Mouse (Mus musculus) embryonic fibroblast, embryonic 13.5 days (primary cell): ENCODE results near the gene Trim67.

Experiments
- CTCF ChIP-seq: IDR thresholded peaks from 2 replicates; pipeline ENCODE4 v1.5.1; 2011; ENCODE audit warnings: mild to moderate bottlenecking, control low read depth, low read length, moderate library complexity, borderline replicate concordance; ENCODE audit not compliant: insufficient read depth
- POLR2A ChIP-seq: IDR thresholded peaks from 2 replicates; pipeline ENCODE4 v1.6.1; 2011; ENCODE audit warnings: low read depth, mild to moderate bottlenecking, control low read depth, low read length, moderate library complexity

DNA sequence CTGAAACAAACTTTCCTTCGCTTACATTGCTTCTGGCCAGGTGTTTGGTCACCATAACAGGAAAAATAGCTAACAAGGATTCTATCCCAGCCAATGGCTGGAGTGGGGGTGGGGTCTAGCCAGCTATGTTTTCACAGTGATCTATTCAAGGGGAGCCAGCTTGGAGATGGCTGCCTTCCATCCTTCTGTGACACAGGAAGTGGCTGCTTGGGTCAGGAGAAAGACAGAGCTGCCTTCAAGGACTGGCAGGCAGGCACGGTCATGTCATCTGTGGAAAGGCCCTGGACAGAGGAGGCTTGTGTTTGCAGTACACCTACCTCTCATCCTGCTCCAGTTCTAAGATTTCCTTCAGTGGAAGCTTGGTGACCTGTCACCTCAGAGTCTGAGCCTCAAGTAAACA is 20.5 kb upstream of the Trim67 start:
- TF ChIP-seq POLR2A, result no peak
- no peak for TF ChIP-seq CTCF
